ENCODE assay signal across 15 mouse cellular contexts in the genomic region with DNA sequence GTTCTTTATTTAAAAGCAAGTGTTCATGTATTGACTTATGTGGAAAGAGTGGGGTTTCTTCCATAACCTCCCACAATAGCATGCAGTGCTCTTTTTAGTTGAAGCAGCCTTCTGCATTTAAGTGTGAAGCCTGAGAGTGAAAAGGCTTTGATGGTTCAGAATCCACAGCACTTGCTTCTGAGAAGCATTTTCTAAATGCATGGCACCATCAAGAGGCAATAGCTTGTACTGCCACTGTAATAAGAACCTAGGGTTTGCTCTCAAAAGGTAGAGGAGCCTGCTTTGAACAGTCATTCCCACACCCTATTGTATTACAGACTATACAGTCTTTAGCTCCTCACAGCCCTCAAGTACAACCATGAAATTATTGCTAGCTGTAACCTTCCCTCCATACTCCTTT.
A peak's percentile ranks its signal among the peaks of the same experiment; 100 is the strongest.
DNase-seq lines count a peak whose midpoint lies in the region; ATAC-seq lines count a peak whose summit lies in the region.
"Had no signal": no experiment of that assay in that cellular context is flagged by ENCODE, and none has a peak within 500 bp of the region (broad histone marks: within the 10 kb centered on the region; RNA-seq: fewer than 3 reads in every experiment).

No protein-coding gene starts in this region.

- ATAC-seq in megakaryocyte, adult 5-6 weeks (ENCODE audit: poor library complexity, severe bottlenecking), result no peak
- ATAC-seq: forebrain, embryonic 14.5 days had no signal

- DNase-seq in cerebellum, adult 11 months, result peak; percentile 14
- no peak for DNase-seq in cerebellum, postnatal 4 days (ENCODE audit: low spot score in 2 of 2)
- DNase-seq in layer of hippocampus, adult 11-12 months (ENCODE audit: low spot score), result peak; percentile 19
- no peak for DNase-seq in layer of hippocampus, adult 9-11 months
- DNase-seq in 416B (ENCODE audit: low read depth), result peak; percentile 27
- peak; percentile 49 for DNase-seq in cerebellum, adult 9-10 months
- DNase-seq in thymus, postnatal 0 days (ENCODE audit: low spot score), result no peak
- DNase-seq: adrenal gland, postnatal 36 days; gastrocnemius, postnatal 10 days; kidney, adult 11 months; lung, postnatal 4 days; midbrain, embryonic 14.5 days; spleen, adult 18-20 months had no signal

Comparison
In these comparisons a context has a peak if more than half of its experiments do, and no peak if none do; other contexts are left out.
1. DNase-seq: peak in cerebellum, adult 11 months (single experiment), layer of hippocampus, adult 11-12 months (single experiment), 416B (single experiment) and cerebellum, adult 9-10 months (single experiment); none in cerebellum, postnatal 4 days (0 of 2), layer of hippocampus, adult 9-11 months (single experiment) and thymus, postnatal 0 days (single experiment).